Mouse (Mus musculus) T-helper 17 cell (primary cell): ENCODE measurements around the gene Hp1bp3.

Source experiments
- in situ Hi-C, 2 experiments: fragments of 300-600 bp; cut with MboI, MseI; formaldehyde crosslinking; loops; 1 replicate in 1 of 2; 2 replicates in 1 of 2; pipeline ENCODE4 v1.15.1; 2025; ENCODE audit warnings: high pct_unique_total_duplicates in 2 of 2

The Hp1bp3 gene

DNA sequence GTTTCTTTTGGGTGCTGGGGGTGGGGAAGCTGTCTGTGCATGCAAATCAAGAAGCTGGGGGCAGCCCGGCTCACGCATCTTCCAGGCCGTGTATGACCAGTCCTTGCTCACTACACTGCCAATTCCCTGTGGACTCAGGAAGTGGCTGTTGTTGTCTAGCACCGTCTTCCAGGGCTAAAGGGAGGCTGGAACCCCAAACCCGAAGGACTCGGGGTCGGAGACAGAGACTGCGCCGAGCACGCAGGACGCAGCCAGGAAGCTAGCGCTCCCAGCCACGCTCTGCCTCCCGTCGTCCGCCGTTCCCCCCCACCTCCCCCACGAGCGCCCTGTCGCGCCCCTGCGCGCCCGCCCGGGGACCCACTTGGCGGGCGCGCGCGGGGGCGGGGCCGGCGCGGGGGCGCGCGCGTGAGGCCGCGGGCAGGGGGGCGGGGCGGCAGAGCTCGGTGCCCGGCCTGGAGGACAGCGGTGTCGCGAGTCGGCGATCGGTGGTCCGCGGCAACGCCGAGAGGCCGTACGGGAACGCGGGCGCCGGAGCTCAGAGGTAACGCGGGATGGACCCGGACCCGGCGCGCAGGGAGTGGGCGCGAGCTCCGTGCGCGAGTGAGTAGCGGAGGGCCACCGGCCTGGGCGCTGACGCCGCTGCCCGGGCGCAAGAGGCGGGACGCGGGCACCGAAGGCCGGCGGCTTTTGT, at the start of gene Hp1bp3:
TSS of gene Hp1bp3 (plus strand) at position 97 of the 691 bp plus-strand sequence.
- in situ Hi-C loops: loop anchor here in 1 of 2 experiments (5.0 kb wide), 1 partner anchor 364 kb away; no protein-coding TSS in a partner anchor

DNA sequence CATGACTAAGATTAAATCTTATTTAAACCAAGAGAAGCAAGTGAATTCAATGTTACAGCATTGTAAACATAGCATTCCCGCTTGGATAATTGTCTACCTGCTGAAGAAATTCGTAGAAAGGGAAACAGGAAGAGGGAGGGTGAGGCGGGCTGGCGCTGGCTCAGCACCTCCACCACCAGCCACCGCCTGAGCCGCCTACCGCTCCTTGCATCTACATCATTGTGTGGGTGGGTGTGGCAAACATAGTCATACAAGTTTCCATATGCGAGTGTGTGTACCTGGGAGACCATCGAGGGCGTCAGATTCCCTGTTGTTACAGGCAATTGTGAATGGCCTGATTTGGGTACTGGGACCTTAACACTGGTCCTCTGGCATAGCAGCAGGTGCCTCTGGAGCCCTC, 49.6 kb upstream of the Hp1bp3 start:
- in situ Hi-C loops: loop anchor here in 1 of 2 experiments (10.0 kb wide), 1 partner anchor 1108 kb away; no protein-coding TSS in a partner anchor

DNA sequence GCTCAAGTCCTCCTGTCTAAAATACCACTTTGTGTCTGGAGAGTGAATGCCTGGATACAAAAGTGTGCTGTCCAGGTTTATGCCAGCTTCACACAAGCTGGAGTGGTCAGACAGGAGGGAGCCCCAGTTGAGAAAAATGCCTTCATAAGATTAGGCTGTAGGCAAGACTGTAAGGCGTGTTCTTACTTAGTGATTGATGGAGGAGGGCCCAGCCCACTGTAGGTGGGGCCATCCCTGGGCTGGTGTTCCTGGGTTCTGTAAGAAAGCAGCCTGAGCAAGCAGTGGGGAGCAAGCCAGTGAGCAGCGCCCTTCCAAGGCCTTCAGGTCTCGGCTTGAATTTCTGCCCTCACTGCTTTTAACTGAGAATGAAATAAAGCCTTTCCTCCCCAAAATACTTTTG, 47.9 kb upstream of the Hp1bp3 start:
- in situ Hi-C loops: loop anchor here in 1 of 2 experiments (10.0 kb wide), 1 partner anchor 1107 kb away; no protein-coding TSS in a partner anchor

DNA sequence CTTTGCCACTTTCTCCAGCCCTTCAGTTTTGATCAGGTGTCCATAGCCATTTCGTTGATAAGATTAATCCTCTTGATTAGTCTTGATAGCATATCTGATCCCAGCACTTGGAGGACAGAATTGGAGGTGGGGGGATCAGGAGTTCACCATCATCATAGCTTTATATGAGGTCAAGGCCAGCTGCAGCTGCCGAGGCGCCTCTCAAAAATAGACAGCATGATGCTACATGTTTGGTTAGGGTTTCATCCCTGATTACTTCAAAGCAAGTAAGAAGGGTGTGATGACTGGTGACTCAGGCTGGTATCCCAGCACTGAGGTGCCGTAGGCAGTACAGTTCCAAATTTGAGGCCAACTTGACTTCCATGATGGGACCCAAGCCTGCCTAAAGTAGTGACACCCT, 46.7 kb upstream of the Hp1bp3 start:
- in situ Hi-C loops: loop anchor here in 1 of 2 experiments (10.0 kb wide), 1 partner anchor 1105 kb away; no protein-coding TSS in a partner anchor

DNA sequence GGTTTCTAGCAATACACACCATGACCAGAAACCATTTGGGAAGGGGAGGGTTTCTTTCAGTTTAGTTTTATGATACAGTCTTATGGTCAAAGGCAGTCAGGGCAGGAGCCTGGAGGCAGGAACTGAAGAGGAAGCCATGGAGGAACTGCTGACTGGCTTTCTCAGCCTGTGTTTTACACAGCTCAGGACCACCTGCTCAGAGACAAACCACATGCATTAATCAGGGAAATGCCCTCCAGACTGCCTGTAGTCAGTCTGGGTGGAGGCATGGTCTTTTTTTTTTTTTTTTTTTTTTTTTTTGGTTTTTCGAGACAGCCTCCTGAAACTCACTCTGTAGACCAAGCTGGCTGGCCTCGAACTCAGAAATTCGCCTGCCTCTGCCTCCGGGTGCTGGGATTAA, 43.4 kb upstream of the Hp1bp3 start:
- in situ Hi-C loops: no loop called here

DNA sequence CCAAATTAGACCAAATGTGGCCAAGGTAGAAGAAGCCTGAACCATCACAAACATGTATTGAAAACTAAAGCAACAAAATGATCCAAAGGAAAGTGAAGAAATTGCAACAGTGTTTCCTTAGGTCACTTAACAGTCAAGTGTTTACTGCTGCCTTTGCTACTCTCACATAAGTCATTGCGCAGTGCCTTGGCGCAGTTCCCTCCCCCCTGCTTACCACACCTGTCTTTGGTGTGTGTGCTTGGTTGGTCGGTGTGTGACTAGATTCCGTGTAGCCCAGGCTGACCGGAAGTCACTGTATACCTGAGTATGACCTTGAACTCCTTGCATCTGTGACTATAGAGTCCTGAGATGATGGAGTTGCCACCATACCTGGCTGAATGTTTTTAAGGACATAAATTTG, 36.7 kb upstream of the Hp1bp3 start:
- in situ Hi-C loops: no loop called here

DNA sequence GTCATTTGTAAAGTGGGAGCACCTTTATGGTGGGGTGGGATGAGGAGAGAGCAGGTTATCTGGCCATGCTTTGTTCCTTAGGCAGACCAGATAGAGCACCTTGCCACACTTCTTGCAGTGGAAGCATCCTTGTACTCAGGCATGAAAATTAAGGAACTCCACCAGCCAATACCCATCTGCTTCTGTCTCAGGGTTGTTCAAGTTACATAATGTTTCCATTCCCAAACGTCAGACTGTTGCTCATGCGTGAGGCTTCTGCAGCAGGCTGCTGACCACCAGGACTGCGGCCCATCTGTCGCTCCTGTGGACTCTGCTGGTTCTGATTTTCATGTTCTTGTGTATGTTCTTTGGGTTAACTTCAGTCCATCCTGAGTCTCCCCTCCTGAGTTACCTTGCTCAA, 35.4 kb upstream of the Hp1bp3 start:
- in situ Hi-C loops: no loop called here

DNA sequence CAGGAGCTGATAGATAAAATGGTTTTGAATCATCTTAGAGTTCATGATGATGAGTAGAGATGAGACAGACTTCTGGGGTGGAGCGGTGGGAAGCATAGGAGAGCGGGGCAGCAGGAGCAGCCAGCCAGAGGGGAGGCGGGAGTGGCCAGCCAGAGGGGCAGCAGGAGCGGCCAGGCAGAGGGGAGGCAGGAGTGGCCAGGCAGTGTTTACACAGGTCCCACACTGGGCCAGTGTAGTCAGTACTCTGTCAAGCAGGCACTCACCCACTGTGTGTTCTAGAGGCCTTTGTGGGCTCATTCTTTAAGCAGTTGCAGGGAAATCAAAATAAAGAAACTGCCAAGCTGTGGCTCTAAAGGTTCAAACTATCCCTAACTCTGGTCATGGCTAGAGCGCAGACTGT, 32.0 kb upstream of the Hp1bp3 start:
- in situ Hi-C loops: no loop called here

DNA sequence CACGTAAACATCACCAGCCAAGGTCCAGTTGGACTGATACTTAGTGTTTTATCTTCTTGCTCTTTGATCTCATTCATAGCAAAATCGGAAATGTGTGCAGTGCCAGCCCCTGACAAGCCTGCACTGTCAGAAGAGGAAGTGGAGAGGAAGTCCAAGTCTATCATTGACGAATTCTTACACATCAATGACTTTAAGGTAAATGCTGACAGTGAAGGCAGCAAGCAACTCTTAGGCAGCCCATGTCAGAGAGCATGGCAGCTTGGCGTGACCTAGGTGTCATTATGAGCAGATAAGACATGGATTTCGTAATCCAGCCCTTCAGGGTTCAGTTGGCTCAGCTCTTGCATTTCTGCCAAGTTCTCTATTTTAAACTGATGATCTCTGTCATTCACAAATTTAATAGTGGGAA, 31.5 kb upstream of the Hp1bp3 start:
- in situ Hi-C loops: no loop called here

DNA sequence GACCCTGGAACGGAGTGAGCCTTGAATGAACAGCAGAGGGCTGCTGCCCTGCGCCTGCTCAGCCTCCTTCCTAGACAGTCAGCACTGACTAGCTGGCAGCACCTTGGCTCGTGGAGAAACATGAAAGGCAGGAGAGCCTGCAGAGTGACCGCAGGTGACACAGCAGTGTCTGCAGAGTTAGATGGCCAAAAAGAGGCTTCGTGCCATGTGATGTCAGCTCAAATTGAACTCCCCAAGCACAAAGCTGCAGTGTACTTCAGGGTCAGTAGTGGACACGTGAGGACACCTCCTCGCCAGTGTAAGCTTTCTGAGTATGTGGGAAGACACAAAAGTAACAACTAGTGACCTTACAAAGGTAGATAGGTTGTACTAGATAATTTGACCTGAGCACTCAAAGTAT, 30.1 kb upstream of the Hp1bp3 start:
- in situ Hi-C loops: no loop called here

DNA sequence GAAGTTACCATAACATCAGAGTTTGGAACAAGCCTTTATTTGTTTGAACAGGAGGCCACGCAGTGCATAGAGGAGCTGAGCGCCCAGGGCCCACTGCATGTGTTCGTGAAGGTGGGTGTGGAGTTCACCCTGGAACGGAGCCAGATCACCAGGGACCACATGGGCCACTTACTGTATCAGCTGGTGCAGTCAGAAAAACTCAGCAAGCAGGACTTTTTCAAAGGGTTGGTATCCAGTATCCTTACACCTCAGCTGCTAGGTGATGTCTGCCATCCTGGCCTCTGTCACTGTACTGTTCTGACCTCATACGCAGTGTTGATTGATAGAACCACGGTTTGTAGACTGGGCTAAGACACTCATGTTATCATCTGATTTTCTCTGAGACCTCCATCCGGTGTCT, 28.1 kb upstream of the Hp1bp3 start:
- in situ Hi-C loops: no loop called here

DNA sequence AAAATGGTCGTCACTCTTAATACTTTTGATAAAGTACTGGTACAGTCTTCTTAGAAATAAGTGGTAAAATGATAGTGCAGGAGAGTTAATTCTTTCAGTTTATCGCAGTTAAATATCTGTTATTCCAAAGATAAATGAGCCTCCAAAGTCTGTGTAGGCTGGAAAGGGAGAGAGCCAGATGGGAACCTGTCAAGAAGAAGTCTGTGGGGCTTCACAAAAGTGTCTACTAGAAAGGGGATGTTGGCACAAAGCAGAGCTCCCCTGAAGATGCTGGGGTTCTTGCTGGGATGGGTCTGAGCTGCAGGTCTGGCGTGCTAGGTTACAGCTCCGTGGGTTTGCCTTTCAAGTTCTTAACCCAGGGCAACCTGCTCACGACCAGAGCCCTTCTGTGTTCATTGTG, 23.5 kb upstream of the Hp1bp3 start:
- in situ Hi-C loops: no loop called here

DNA sequence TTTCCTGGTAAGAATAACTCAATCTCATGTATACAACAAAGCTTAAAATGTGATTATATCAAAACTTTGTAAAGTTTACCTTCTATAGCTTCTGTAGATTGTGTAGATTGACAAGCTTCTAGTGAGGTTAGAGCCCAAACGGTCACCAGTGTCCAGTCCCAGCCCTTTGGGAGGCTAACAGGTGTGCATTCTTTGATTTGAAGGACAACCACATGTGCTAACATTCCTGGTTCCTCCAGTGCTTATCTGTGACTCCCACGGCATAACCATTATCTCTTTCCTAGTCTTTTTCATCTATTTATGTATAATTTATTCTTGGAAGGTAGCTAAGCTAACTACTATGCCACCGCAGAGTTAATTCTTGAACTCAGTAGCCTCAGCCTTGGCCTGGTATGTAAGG, 15.3 kb upstream of the Hp1bp3 start:
- in situ Hi-C loops: no loop called here

DNA sequence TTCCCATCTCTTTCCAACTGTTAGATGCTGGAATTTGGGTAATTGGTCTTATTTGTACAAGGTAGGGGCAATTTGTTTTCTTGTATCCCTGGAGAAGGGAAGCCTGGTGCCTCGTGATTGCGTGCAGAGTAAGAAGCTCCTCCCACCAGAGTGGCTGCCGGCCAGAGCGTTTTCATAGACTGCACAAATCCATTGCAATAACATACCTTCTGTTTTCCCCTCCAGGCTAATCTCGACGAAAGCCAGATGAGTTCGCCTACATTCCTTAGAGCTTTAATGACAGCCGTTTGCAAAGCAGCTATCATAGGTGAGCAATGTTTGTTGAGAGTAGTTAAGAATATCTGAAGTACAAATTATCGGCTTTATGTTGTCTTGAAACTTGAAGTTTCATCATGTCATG, 14.4 kb upstream of the Hp1bp3 start:
- in situ Hi-C loops: no loop called here

DNA sequence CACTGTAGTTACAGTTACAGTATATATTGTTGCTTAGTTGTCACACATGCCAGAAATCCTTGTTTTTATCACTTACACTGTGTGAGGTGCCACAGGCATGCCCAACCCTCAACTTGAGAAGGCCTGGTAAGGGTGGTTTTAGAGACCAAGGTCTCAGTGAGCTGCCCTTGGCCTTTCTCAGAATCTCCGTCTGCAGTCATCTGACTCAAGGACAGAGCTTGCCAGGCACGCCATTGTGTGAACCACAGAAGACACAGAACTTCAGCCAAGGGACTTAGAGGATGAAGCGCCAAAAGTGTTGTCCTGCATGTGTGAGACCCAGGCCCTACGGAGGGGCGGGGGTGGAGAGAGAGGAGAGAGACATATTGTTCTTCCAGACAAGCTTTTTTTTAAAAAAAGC, 6.0 kb upstream of the Hp1bp3 start:
- in situ Hi-C loops: no loop called here

DNA sequence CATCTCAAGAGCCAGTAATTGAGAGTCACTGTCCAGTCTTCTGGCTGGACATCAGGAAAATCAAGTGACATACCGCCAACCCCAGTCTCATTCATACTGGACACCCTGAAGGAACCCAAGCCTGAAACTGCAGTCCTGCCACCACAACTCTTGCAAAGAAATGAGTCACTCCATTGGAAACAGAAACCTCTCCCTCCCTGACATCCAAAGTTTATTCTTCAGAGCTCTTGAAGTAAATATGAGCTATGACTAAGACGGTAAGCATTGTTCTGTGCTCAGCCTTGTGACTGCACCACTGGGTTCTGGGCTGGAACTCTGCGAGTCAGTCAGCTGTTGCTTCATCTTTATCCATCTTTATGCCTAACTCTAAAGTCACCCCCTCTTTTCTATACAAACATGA, 2.2 kb upstream of the Hp1bp3 start:
- in situ Hi-C loops: no loop called here

DNA sequence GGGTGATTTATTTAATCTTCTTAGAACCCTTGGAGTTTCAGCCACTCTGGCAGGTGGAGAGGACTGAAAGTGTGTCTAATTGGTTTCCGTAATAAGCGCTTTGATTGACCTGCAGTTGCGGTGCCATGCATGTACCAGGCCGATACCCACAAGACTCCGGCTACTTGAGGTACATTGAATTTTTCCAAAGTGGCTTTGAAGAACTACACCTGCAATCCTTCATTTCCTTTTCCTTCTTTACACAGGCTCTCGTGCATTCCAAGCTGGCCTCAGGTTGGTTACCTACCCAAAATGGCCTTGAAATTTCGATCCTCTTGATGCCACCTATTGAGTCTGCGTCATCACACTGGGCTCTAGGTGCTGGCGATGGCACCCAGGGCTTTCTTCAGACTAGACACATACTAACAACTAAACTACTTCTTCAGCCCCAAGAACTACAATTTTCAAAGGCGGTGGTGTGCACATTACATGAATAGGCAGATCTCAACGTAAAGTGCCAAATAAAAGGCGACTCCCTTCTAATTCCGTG, 361 bp upstream of the Hp1bp3 start:
- in situ Hi-C loops: loop anchor here in 1 of 2 experiments (5.0 kb wide), 1 partner anchor 363 kb away; no protein-coding TSS in a partner anchor

DNA sequence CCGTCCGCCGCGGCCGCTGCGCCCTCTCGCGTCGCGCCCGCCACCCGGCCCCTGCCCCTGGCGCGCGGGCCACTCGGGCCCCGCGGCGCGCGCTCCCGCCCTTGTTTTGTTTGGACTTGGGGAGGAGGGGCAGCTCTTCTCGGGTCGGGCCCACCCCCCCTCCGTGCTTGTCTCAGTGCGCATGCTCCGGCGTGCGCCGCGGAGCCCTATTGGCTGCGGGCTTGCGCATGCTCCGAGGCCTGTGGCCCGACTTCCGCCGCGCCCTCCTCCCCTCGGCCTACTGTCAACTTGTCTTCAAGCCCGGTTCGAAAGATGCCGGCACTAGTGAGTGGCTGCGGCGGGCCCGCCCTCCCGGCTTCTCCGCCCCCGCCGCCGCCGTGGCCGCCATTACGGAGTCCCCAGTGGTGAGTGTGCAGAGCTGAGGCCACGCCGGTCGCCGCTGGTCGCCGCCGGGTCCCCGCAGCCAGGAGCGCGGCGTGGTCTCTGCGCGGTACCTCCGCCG, 846 bp downstream of the Hp1bp3 start:
- in situ Hi-C loops: loop anchor here in 1 of 2 experiments (5.0 kb wide), 1 partner anchor 365 kb away; no protein-coding TSS in a partner anchor

DNA sequence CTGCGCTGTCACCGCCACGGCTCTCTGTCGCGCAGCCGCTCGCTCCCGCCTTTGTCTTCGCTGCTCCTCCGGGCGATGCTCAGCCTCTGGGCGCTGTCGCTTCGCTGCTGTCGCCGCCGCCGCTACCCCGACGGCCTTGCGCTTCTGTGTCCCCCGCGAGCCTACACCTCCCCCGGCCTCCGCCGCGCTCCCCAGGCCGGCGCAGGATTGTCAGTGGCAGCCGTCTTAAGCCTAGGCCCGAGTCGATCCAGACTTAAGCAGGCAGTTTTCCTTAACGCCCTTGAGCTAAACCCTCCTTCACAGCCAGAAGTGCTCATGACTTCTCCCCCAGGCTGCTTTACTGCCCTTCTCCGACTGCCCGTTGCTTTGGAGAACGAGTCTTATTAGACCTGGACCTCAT, 1.3 kb downstream of the Hp1bp3 start:
- in situ Hi-C loops: loop anchor here in 1 of 2 experiments (5.0 kb wide), 1 partner anchor 365 kb away; no protein-coding TSS in a partner anchor

DNA sequence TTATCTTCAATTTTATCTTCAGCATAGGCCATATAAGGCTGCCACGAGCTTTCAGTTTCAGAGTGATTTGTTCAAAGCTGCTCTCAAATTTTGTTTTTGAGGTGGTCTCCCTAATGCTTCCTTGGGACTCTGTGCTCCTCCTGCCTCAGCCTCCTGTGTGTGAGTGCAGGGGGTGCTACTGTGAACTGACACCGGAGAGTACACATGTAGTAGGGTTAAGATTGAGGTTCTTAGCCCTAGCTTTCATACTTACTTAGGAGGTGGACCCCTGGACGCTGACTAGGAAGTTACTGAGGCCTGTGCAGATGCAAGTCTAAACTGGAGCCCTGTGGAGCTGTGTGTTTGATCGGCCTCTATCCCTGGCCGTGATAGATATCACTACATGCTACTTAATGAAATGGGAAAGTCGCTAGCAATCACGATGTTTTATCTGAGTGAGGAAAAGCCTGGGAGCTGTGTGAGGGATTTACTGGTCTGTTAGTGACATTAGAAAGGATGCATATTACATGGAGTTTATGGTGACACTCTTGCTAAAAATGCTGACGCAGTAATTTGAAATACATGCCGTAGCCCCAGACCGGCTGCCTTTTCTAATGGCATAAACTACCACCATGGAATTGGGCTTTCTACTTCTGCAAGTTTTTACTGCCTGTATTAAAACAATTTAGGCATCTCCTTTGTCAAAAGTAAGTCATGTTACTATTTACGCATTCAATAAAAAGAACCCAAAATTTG, 2.0 kb downstream of the Hp1bp3 start:
- in situ Hi-C loops: loop anchor here in 1 of 2 experiments (5.0 kb wide), 1 partner anchor 366 kb away; no protein-coding TSS in a partner anchor

DNA sequence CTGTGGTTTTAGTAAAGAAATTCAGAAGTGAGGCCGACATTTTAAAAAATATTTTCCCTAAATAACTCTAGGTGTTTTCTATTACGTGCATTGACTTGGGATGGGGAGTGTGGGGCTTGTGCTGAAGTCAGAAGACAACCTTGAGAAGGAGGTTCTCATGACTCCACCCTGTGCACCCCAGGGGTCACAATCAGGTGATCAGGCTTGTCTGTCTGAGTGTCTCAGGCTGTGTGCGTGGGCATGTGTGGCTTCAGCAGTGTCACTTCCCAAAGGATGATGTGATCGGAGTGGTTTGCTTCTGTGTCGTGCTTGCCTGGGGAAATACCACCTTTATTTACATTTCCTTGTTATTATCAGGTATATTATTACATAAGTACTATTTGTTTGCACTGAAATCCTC, 3.2 kb downstream of the Hp1bp3 start:
- in situ Hi-C loops: loop anchor here in 1 of 2 experiments (5.0 kb wide), 1 partner anchor 367 kb away; no protein-coding TSS in a partner anchor

DNA sequence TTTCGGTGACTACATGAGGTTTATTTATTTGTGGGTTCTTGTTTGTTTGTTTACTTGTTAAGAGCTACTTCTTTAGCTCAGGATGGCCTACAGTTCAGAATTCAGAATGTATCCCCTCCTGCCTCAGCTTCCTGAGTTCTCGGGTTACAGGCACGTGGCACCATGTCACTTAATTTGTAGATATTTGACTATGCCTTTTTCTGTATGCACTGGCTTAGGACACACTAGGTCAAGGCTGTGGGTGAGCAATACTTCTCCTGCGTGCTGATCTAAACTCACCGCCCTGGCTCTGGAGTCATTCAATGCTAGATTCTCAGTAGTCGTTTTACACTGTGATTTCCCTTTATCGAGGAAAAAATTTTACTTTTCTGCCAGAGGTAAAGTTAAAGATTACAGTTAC, 4.7 kb downstream of the Hp1bp3 start:
- in situ Hi-C loops: no loop called here
